Mouse (Mus musculus) layer of hippocampus, postnatal 10 days (tissue): ENCODE measurements at regions not wholly inside any gene's neighbourhood (a gene's known extent, or its start where the extent isn't known, plus 50 kb on each side); places are given as distances from the start of the nearest gene placed in this dataset.
"Not testable (repeated sequence)": the region's sequence is repeated elsewhere in the genome, so short reads cannot be mapped to it uniquely, and the experiment has no call there.

Experiments
- DNase-seq, 2 experiments: peaks; one replicate each; pipeline ENCODE4 v3.0.0; 2021; ENCODE audit warnings: low spot score in 2 of 2

DNA sequence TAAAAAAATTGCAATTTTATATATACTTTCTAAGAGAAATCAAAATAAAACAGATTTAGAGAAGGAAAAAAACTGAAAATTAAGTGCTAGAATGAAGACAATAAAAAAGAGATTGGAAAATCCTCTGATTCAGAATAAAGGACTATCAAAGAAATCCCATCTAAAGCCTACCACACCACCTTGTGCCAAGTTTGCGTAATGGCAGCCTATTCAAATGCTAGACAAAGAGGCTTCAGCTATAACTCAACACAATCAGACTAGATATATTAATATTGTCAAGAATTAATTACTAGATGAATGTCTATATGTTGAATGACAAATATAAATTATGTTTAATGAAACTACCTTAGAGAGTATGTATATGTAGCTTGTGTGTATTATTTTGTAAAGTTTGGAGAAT is 221.9 kb upstream of the Ascc3 start:
- DNase-seq, result peak; percentile 8 to 33

DNA sequence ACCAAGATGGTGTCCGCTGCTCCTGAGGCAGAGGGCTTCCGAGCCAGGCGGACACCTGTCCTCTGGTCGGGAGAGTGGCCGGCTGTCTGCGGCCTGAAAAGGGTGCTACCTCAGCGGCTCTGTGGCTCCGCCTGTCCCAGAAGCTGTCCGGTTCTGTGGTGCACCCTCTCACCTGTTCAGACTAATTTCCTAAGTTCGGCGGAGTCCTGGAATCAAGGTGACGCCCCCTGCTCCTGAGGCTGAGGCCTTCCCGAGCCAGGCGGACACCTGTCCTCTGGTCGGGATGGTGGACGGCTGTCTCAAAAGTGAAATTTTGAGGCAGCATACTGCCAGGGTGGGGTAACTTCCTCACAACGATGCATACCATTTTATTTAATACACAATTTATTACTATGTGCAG is 199.9 kb upstream of the Ascc3 start:
- DNase-seq, result not testable (repeated sequence)
